Mouse (Mus musculus): ENCODE results near the gene Bet1l.
A peak's percentile ranks its signal among the peaks of the same experiment; 100 is the strongest.
"Not testable (repeated sequence)": the region's sequence is repeated elsewhere in the genome, so short reads cannot be mapped to it uniquely, and the experiment has no call there.

Bet1l gene

GRCm38 (mm10) chr7:140857550-140858505, at the start of gene Bet1l:
Gene Bet1l, minus strand, starts transcription at chr7:140857577.
- DNase-seq: no peak

DNA sequence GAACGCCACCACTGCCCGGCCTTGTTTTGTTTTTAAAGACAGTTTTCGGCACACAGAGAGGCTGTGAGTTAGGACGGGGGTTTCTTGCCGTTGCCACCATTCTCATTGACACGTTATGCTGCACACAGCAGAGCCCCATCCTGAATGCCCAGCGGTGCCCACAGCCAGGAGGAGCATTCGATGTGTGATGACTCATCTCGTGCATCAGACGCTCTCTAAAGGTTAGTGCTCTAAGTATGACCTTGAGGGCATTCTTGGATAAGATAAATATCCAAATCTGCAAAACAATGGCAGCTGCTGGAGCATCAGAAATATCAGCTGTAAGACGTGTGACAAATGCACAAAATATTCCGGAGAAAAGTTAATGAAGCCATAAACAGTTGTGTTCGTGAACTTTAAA, 49.8 kb upstream of the Bet1l start:
- DNase-seq: no peak

GRCm38 (mm10) chr7:140905642-140906081, 48.3 kb upstream of the Bet1l start:
- no peak for DNase-seq

DNA sequence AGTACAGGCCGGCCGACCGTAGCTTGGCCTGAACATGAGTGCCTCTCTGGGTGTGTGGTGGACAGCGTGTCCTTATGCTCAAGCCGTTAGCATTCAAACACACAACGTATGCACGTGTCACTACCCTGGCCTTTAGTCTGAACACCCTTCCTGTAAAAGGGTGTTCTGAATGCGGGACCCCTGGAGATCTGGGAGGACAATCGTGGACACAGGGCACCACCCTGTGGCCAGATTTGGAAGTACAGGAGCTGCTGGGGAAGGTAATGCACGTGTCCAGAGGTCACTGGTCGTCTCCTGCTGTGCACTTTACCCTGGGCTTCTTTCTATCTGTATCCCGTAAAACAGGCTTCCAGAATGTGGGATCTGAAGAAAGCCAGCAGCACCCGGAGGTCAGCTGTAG, 45.8 kb upstream of the Bet1l start:
- DNase-seq: peak; percentile 57

DNA sequence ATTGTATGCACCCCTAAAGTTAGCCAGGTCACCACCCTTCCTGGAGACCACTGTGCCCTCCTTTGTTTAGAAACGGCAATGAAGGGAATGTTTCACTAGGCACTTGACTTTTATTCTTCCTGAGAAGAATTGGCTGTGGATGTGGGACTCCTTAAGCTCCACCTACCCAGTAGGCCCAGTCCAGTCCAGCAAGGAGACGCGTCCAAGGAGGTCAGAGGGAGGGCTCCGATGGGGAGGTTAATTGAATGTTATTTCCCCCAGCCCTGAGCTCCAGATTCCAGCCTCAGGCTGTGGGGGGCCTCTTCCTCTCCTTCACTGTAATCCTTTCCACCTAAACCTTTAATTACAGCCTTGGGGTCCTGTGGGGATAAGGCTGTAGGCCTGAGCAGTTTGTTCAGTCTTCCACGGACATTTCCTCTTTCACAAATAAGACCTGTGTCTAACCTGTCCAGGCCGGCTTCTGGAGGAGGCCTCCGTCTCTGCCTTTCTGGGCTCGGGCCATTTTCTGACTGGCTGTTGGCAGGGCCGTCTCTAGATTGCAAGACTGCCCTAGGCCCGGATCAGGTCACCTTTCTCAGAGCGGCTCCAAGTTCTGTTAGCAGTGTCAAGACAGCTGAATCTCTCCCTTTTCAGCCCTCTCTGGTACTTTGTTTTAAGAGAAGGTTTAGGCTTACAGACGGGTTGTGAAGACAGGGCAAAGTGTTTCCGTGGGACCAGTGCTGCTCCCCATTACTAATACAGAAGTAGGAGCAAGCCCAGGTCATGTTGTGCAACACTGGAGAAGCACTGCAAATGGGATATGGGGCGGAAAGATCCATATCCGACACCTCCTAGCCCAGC, 44.9 kb upstream of the Bet1l start:
- no peak for DNase-seq

GRCm38 (mm10) chr7:140900220-140900619, 42.8 kb upstream of the Bet1l start, which contains the start of gene Cox8b:
Gene Cox8b, minus strand, starts transcription at chr7:140900446.
- no peak for DNase-seq

- no peak for DNase-seq
Observed at GRCm38 (mm10) chr7:140899121-140899520, 41.7 kb upstream of the Bet1l start.

DNA sequence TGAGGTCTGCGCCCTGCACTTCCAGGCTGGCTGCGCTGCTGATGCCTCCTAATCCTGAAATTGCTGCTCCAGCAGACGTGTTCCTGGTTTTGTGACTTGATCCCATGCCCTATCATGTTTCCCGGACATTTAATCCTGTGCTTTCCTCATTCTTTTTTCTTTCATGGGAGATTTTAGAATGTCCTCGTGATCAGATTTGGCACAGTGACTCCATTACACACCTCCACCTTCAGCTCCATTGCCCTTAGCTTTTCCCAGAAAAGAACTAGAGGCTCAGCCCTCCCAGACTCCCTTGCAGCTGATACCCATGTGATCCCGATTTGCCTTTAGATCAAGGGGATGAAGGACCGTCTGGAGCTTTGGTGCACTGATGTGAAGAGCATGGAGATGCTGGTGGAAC, 40.5 kb upstream of the Bet1l start:
- no peak for DNase-seq

DNA sequence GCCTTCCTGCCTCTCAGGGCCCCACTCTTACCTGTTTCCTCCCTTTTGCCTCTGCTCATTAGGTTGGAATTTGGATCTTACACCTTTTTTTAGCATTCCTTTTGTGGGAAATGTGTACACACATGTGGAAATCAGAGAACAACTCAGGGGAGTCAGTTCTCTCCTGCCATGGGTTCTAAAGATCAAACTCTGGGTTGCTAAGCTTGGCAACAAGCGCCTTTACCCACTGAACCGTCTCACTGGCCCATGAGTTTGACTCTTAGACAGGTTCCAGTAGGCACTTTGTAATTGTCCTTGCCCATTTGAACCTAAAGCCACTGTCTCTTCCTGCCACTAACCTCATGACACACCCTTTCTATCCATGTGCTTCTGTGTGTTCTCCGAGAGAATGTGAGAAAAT, 37.2 kb upstream of the Bet1l start:
- DNase-seq: no peak

DNA sequence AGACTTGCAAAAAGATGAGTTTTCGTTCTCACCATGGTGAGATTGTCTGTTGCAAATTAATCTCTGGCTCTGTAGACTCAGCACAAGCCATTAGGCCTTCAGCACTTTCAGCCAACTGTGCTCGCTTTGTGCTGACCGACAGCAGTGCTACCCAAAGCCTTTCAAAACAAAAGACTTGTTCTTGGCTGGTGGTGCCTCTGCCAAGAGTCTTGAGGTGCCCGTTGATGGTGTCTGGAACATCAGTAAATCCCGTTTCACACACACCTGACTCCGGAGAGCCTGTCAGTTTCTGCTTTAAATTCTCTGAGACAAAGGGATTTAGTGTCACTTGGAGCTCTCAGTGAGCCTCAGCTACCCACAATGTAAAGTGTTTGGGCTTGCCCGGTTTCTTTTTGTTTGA, 36.7 kb upstream of the Bet1l start:
- DNase-seq: no peak

DNA sequence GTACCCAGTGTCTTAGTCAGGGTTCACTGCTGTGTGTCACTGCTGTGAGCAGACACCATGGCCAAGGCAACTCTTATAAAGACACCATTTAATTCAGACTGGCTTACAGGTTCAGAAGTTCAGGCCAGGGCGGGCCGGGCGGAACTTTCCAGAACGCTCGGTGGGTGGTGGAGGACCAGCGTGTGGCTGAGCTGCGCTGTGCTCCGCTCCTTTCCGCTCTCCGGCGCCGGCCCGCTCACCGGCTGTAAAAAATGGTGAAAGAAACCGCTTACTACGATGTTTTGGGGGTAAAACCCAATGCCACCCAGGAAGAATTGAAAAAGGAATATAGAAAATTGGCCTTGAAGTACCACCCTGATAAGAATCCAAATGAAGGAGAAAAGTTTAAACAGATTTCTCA, 33.3 kb upstream of the Bet1l start:
- not testable (repeated sequence) for DNase-seq

DNA sequence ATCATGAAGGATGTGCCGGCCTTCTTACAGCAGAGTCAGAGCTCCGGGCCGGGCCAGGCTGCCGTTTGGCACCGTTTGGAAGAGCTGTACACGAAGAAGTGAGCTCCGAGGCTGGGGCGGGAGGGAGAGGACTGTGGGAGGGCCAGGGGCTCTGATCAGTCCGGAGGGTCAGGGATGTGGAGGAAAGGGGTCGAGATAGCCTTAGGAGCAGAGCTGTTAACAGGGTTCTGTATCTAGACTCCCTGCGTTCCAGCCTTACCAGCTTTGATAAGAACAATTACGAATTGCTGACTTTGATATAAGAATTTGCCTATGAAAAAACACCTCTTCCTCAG, 25.1 kb upstream of the Bet1l start:
- DNase-seq: no peak

GRCm38 (mm10) chr7:140881696-140882468, 24.5 kb upstream of the Bet1l start, which contains the start of the genes Psmd13 and Sirt3:
Gene Psmd13, plus strand, starts transcription at chr7:140881968.
Gene Sirt3, minus strand, starts transcription at chr7:140882309.
- DNase-seq: peak; percentile 90

DNA sequence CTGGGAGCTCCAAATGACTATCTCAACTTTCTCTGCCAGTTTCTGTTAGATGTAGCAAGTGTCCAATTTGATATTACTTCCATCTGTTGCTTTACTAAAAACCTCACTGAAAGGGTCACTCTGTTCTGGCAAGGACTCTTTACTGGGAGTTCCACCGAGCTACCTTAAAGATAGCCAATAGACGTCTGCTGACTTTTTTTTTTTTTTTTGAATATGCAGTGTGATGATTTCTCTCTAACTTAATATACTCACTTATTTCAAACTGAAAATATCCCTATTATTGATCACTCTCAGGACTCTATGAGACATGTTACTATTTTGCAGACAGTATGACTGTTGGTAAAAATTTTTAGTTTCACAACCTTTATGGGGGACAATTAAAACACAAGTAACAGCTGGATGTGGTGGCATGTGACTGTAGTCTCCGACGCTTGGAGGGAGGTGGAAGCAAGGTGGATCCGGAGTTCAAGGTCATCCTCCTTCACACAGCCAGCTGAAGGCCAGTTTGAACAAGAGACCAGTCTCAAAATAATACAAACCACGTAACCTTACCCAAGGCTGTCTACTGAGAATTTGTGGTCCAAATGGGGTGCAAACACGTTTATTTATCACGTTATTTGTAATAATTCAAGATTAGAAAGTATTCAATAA, 23.6 kb upstream of the Bet1l start:
- no peak for DNase-seq

DNA sequence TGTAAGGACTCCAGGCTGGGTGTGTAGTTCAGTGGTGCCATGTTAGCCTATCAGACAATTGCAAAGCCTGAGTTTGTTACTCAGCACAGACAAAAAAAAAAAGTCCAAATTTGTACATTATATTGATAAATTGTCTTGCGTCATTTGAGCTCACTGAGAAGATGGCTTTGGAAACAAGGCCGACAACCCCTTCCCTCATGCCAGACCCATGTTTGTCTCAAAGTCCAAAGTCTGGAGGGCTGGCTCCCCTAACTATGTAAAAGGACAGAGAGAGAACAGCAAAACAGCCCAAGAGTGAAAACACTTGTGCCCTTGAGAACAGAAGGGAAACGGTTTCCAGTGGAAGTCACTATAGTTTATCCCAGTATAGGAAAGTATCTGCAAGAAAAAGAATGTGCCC, 23.0 kb upstream of the Bet1l start:
- no peak for DNase-seq

GRCm38 (mm10) chr7:140879355-140879754, 22.0 kb upstream of the Bet1l start:
- no peak for DNase-seq

DNA sequence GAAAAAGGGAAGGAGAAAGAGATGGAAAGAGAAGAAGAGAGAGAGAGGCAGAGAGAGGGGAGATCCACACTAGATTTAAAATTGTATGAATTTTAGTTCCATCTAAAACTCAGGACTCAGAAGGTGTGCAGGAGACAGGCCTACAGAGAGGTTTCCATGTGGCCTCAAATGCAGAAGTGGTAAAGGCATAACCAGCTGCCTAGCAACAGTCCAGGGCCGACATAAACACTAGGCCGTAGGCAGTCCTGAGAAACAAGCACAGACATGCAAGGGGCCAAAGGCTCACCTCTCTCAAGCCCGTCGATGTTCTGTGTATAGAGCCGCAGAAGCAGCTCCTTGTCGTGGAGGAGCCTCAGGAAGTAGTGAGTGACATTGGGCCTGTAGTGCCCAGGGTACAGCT, 20.0 kb upstream of the Bet1l start:
- no peak for DNase-seq

GRCm38 (mm10) chr7:140874224-140874623, 16.8 kb upstream of the Bet1l start:
- DNase-seq: no peak

DNA sequence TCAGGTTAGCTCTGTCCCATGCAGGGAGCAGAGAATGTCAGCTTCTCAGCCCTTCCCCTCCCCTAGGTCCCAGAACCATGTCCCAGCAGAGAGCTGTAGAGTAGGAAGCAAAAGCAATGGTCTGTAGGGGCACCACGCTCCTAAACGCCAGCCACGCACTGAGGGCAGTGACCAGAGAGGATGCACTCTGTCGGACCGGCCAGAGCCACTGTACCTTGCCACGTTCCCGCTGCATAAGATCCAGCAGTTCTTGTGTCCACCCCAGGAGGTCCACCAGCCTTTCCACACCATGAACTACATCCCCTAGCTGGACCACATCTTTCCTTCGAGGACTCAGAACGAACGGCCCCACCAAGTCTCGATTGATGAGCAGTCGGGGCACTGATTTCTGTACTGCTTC, 7.4 kb upstream of the Bet1l start:
- DNase-seq: no peak

DNA sequence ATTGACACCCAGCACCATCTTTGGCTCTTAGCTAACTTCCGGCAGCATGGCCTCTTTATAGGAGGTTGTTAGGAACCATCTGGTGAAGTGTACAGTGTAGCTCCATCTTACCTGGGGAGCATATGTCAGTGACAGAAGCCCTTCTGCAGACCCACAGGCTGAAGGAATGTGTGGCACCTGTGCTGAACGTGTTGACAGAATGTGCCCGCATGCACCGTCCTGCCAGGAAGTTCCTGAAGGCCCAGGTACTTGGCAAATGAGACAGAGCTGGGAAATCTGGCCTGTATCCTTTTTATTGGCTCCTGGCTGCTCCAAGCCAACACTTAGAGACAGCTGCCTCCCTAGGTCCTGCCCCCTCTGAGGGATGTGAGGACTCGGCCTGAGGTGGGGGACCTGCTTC, 3.4 kb upstream of the Bet1l start:
- DNase-seq: no peak

- DNase-seq: no peak
Observed at GRCm38 (mm10) chr7:140859997-140860396, 2.6 kb upstream of the Bet1l start.

GRCm38 (mm10) chr7:140858746-140859145, 1.4 kb upstream of the Bet1l start:
- DNase-seq: no peak
